Mouse (Mus musculus) embryonic fibroblast, embryonic 13.5 days (primary cell): ENCODE measurements around the gene Nfe2l1. TPM values are rescaled to one million over a fixed set of nuclear protein-coding genes. Genes with fewer than 3 reads are reported as not detected.
"Not testable (repeated sequence)": the region's sequence is repeated elsewhere in the genome, so short reads cannot be mapped to it uniquely, and the experiment has no call there.

Source experiments
- H3K27ac ChIP-seq: 2 replicates; pipeline ENCODE4 v1.5.1; 2012; ENCODE audit warnings: low read length, control low read depth, inconsistent platforms; ENCODE audit not compliant: insufficient read depth
- H3K4me1 ChIP-seq: 2 replicates; pipeline ENCODE4 v1.6.1; 2011; ENCODE audit warnings: low read length; ENCODE audit not compliant: control insufficient read depth, insufficient read depth
- H3K4me3 ChIP-seq: 2 replicates; pipeline ENCODE4 v1.5.1; 2011; ENCODE audit warnings: mild to moderate bottlenecking, control low read depth, low read length; ENCODE audit not compliant: insufficient read depth
- CTCF ChIP-seq: IDR thresholded peaks from 2 replicates; pipeline ENCODE4 v1.5.1; 2011; ENCODE audit warnings: mild to moderate bottlenecking, control low read depth, low read length, moderate library complexity, borderline replicate concordance; ENCODE audit not compliant: insufficient read depth
- POLR2A ChIP-seq: IDR thresholded peaks from 2 replicates; pipeline ENCODE4 v1.6.1; 2011; ENCODE audit warnings: low read depth, mild to moderate bottlenecking, control low read depth, low read length, moderate library complexity
- polyA plus RNA-seq: library from polyadenylated mRNA; stranded (reverse); fragments of >200 nt; gene quantifications from 2 replicates; pipeline ENCODE4 v1.2.4, GENCODE M21; 2011; ENCODE audit warnings: low read depth; ENCODE audit not compliant: missing spikeins, insufficient read length

Gene Nfe2l1
- polyA plus RNA-seq, 1 experiment, result 370 TPM

- Histone ChIP-seq H3K4me3 (no peak overlapping the region), H3K27ac (no peak overlapping the region), H3K4me1 (no peaks in the 10 kb centered on the region; the same call in 1 of the 2 replicates)
- TF ChIP-seq CTCF (no peak), POLR2A (no peak)
Measured at GRCm38 (mm10) chr11:96786731-96787450, 42.9 kb downstream of the Nfe2l1 start.

- H3K27ac ChIP-seq, H3K4me1 ChIP-seq: not testable (repeated sequence)
- peak; percentile 18; the same call in 1 of the 2 replicates for TF ChIP-seq CTCF
Measured at GRCm38 (mm10) chr11:96784847-96785246, 44.9 kb downstream of the Nfe2l1 start.

GRCm38 (mm10) chr11:96781425-96781824, 48.3 kb downstream of the Nfe2l1 start:
- Histone ChIP-seq H3K4me1 (peaks cover 1% of the 10 kb centered on the region; the same call in 1 of the 2 replicates), H3K27ac (no peak overlapping the region), H3K4me3 (no peak overlapping the region)
- TF ChIP-seq POLR2A (no peak), CTCF (no peak)

More at GRCm38 (mm10) chr11:96784847-96785246, 44.9 kb downstream of the Nfe2l1 start:
- not testable (repeated sequence) for H3K4me3 ChIP-seq

DNA sequence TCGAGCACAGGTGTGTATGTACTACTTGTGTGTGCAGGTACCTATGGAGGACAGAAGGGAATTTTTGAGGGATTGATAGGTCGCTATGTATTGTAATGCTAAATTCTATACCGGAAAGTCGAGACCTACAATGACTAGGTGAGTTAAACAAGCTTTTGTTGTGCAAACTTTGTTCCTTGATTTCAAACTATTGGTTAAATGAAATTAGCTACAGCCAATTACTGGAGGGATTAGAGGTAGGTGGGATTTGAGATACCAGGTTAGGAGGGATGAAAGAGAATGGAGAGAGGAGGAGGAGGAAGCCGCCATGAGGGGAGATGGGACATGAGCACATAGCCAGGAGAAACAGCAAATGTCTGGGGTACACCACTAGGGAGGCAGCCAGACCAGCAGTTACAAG, 49.5 kb downstream of the Nfe2l1 start:
- H3K4me3 ChIP-seq, result no peak overlapping the region
- H3K4me1 ChIP-seq, result peaks cover 7% of the 10 kb centered on the region; the same call in 1 of the 2 replicates
- no peak overlapping the region for H3K27ac ChIP-seq
- TF ChIP-seq CTCF (no peak), POLR2A (no peak)

DNA sequence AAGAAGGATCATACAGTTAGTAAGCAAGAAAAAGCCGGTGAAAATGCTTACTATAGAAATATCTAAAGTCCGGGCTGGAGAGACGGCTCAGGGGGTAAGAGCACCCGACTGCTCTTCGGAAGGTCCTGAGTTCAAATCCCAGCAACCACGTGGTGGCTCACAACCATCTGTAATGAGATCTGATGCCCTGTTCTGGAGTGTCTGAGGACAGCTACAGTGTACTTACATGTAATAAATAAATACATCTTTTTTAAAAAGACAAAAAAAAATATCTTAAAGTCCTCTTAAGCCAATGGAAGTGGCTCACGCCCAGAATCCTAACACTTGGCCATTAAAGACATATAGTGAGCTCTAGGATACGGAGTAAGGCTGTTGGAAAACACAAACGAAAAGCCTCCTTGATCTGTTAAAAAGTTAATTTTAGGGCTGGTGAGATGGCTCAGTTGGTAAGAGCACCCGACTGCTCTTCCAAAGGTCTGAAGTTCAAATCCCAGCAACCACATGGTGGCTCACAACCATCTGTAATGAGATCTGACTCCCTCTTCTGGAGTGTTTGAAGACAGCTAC, 51.6 kb downstream of the Nfe2l1 start:
- H3K4me1 ChIP-seq, result not testable (repeated sequence)
- H3K4me3 ChIP-seq, result peak overlapping the region; percentile 34
- H3K27ac ChIP-seq, result peak overlapping the region; percentile 88

DNA sequence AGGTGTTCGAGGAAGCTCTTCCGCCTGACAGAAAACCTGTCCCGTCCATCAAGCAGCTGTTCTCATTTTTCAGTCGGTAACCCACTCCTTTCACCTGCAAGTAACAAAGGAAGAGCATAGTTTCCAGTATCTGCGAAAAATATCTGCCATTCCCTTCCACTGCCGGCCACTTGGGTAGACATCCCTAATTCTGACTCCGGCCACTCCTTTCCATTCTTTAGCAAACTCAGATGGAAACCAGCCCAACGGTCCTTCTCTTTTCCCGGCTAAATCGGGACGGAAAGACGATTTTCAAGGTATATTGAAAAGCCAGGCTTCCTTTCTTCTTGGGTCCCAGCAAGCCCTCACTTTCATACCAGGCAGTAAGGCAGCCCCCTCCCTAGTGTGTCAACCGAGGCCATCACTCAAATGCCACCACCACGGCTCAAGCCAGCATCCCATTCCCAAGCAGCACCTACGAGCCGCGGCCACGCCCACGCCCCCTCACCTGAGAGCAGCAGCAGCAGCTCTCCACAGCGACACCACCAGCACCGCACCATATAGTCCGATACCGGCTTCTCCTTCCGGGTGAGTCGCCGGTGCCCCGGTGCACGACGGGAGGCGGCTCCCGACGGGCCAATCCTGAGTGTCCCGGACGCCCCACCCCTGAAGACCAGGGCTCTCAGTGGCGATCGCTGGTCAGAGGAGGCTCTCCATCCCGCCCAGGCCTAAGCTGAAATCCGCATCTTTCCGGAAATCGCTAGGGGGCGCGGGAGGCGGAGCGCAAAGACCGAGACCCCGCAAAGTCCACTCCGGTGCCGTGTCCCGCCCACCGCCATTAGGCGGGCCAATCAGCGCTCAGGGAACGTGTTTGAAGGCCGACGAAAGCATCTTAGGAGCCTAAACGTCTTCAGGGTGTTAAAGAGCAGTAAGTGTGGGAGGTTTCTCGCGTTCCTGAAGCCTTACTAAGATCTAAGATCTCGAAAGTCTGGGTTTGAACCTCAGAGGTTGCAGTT, 52.5 kb downstream of the Nfe2l1 start, which contains the start of gene Snx11:
TSS of gene Snx11 (minus strand) at position 592 of the 995 bp plus-strand sequence.
- peak; percentile 33; the same call in 1 of the 2 replicates for TF ChIP-seq CTCF
- peak; percentile 95 for TF ChIP-seq POLR2A
- Histone ChIP-seq H3K27ac (peak within 1 kb of the TSS; percentile 88), H3K4me1 (peaks cover 7% of the 10 kb centered on the region; the same call in 1 of the 2 replicates), H3K4me3 (peak within 1 kb of the TSS; percentile 96)

GRCm38 (mm10) chr11:96776068-96776467, 53.7 kb downstream of the Nfe2l1 start:
- no peak overlapping the region for H3K27ac ChIP-seq
- peak overlapping the region; percentile 96 for H3K4me3 ChIP-seq
- peaks cover 7% of the 10 kb centered on the region; the same call in 1 of the 2 replicates for H3K4me1 ChIP-seq
- TF ChIP-seq CTCF, result no peak

GRCm38 (mm10) chr11:96775665-96776064, 54.1 kb downstream of the Nfe2l1 start:
- Histone ChIP-seq H3K4me3 (peak overlapping the region; percentile 2; the same call in 1 of the 2 replicates), H3K4me1 (peaks cover 7% of the 10 kb centered on the region; the same call in 1 of the 2 replicates), H3K27ac (no peak overlapping the region)
- TF ChIP-seq CTCF (no peak), POLR2A (no peak)

- no peak overlapping the region for H3K27ac ChIP-seq
- no peak overlapping the region for H3K4me3 ChIP-seq
- TF ChIP-seq CTCF (no peak), POLR2A (no peak)
- H3K4me1 ChIP-seq, result peaks cover 7% of the 10 kb centered on the region; the same call in 1 of the 2 replicates
Measured at GRCm38 (mm10) chr11:96775063-96775462, 54.7 kb downstream of the Nfe2l1 start.
